Comparison of ENCODE assay signal across 18 mouse cellular contexts in the genomic region with DNA sequence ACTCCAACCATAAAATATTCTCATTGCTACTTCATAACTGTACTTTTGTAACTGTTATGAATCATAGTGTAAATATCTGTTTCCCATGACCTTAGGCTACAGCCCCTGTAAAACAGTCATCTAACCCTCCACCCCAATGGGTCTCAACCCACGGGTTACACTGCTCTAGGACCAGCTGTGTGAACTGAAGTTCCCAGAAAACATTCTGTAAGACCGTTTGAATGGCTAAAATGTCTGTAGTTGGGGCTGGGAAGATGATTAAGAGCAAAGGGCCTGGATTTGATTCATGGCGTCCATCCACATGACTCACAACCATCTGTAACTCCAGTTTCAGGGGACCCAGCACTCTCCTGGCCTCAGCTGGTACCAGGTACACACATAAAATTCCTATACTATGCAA. TPM values are rescaled to one million over a fixed set of nuclear protein-coding genes. Genes with fewer than 3 reads are reported as not detected.
"Had no signal": no experiment of that assay in that cellular context is flagged by ENCODE, and none has a peak within 500 bp of the region (broad histone marks: within the 10 kb centered on the region; RNA-seq: fewer than 3 reads in every experiment).

No protein-coding gene starts in this region.

- H3K9me3 ChIP-seq: limb, embryonic 15.5 days; midbrain, embryonic 12.5 days; neural tube, embryonic 13.5 days; stomach, embryonic 15.5 days had no signal

- H3K9ac ChIP-seq: limb, embryonic 15.5 days; liver, embryonic 14.5 days; midbrain, embryonic 12.5 days; neural tube, embryonic 13.5 days; stomach, embryonic 15.5 days had no signal

- ATAC-seq: midbrain, embryonic 16.5 days had no signal

- H3K4me3 ChIP-seq: limb, embryonic 15.5 days; midbrain, embryonic 12.5 days; neural tube, embryonic 13.5 days; stomach, embryonic 15.5 days had no signal

- H3K27ac ChIP-seq: limb, embryonic 15.5 days; liver, embryonic 14.5 days; midbrain, embryonic 12.5 days; neural tube, embryonic 13.5 days; stomach, embryonic 15.5 days had no signal

- DNase-seq: kidney, adult 9 months; kidney, postnatal 10 days; lung, adult 18-20 months; right cerebral cortex, postnatal 14 days; thymus, postnatal 14 days had no signal

- H3K4me1 ChIP-seq: limb, embryonic 15.5 days; midbrain, embryonic 12.5 days; neural tube, embryonic 13.5 days; stomach, embryonic 15.5 days had no signal

- H3K4me2 ChIP-seq: limb, embryonic 15.5 days; midbrain, embryonic 12.5 days; neural tube, embryonic 13.5 days; stomach, embryonic 15.5 days had no signal

- H3K27me3 ChIP-seq: limb, embryonic 15.5 days; midbrain, embryonic 12.5 days; neural tube, embryonic 13.5 days; stomach, embryonic 15.5 days had no signal

RNA-seq across cellular contexts. Expression of a gene that starts 2.1 kb away (rescaled TPM):
- total RNA-seq: layer of hippocampus, adult 8-10 months; layer of hippocampus, postnatal 14 days; left cerebral cortex, adult 18-20 months; left cerebral cortex, postnatal 14 days; megakaryocyte-erythroid progenitor cell, adult 5-6 weeks had no signal
- polyA plus RNA-seq: limb, embryonic 11.5 days; lung, embryonic 16.5 days; midbrain, embryonic 12.5 days; midbrain, embryonic 16.5 days; neural tube, embryonic 13.5 days; stomach, embryonic 15.5 days had no signal
